Mouse (Mus musculus): ENCODE data around the gene Mios. TPM values are rescaled to one million over a fixed set of nuclear protein-coding genes. Genes with fewer than 3 reads are reported as not detected.

Gene Mios
- total and polyA plus RNA-seq, 3 experiments: 11.4 to 15.1 TPM; not detected in 1

- TF ChIP-seq RCOR1 (IDR thresholded peaks at IDR 0.05; ENCODE audit: low read depth, low read length) (no peak), TCF12 (IDR thresholded peaks at IDR 0.05; ENCODE audit: low read depth, low read length) (no peak), USF1 (IDR thresholded peaks at IDR 0.05; ENCODE audit: low read depth, low read length) (no peak)
Observed at GRCm38 (mm10) chr6:8188599-8189233, 20.3 kb upstream of the Mios start (continued).

- Histone ChIP-seq H3K4me3 (ENCODE audit: control insufficient read depth in 1 of 2, insufficient read depth in 1 of 2, low read depth in 2 of 2, low read length in 2 of 2) (no peak overlapping the region), H3K4me1 (ENCODE audit: control insufficient read depth in 1 of 2, insufficient read depth in 2 of 2, low read length in 2 of 2) (no peaks in the 10 kb centered on the region; a peak in 1 of 4 replicates), H3K9me3 (replicated peaks; ENCODE audit: insufficient read depth, low read length) (no peaks in the 10 kb centered on the region), H3K9ac (ENCODE audit: control insufficient read depth, low read depth, low read length, poor library complexity, severe bottlenecking) (no peak overlapping the region), H3K36me3 (ENCODE audit: control insufficient read depth in 1 of 2, insufficient read depth in 2 of 2, low read length in 2 of 2) (no peaks in the 10 kb centered on the region), H3K79me2 (ENCODE audit: control insufficient read depth, insufficient read depth, low read length, poor library complexity) (no peaks in the 10 kb centered on the region), H3K27ac (ENCODE audit: control insufficient read depth, low read depth, low read length) (no peak overlapping the region), H3K27me3 (ENCODE audit: control insufficient read depth in 1 of 2, insufficient read depth in 2 of 2, low read length in 2 of 2) (peaks cover 0 to 1% of the 10 kb centered on the region in 2 experiments; a peak in 1 of 4 replicates)
- no peak for DNase-seq (ENCODE audit: low read depth, low spot score)
- TF ChIP-seq CHD1 (IDR thresholded peaks at IDR 0.05; ENCODE audit: low read depth, low read length) (no peak), USF2 (IDR thresholded peaks at IDR 0.05; ENCODE audit: borderline replicate concordance in 1 of 2, insufficient read depth in 1 of 2, low read depth in 1 of 2, low read length in 2 of 2) (no peak), ZNF384 (IDR thresholded peaks at IDR 0.05; ENCODE audit: low read depth, low read length) (no peak), SIN3A (IDR thresholded peaks at IDR 0.05; ENCODE audit: low read length) (no peak)
Observed at GRCm38 (mm10) chr6:8189917-8190316, 19.1 kb upstream of the Mios start.

- Histone ChIP-seq H3K79me2 (ENCODE audit: control insufficient read depth, insufficient read depth, low read length, poor library complexity) (no peaks in the 10 kb centered on the region), H3K27ac (ENCODE audit: control insufficient read depth, low read depth, low read length) (no peak within 1 kb of the TSS), H3K9me3 (replicated peaks; ENCODE audit: insufficient read depth, low read length) (no peaks in the 10 kb centered on the region), H3K4me3 (ENCODE audit: control insufficient read depth in 1 of 2, insufficient read depth in 1 of 2, low read depth in 2 of 2, low read length in 2 of 2) (no peak within 1 kb of the TSS), H3K27me3 (ENCODE audit: control insufficient read depth in 1 of 2, insufficient read depth in 2 of 2, low read length in 2 of 2) (peaks cover 0 to 1% of the 10 kb centered on the region in 2 experiments; a peak in 1 of 4 replicates), H3K36me3 (ENCODE audit: control insufficient read depth in 1 of 2, insufficient read depth in 2 of 2, low read length in 2 of 2) (no peaks in the 10 kb centered on the region), H3K9ac (ENCODE audit: control insufficient read depth, low read depth, low read length, poor library complexity, severe bottlenecking) (no peak within 1 kb of the TSS), H3K4me1 (ENCODE audit: control insufficient read depth in 1 of 2, insufficient read depth in 2 of 2, low read length in 2 of 2) (no peaks in the 10 kb centered on the region; a peak in 1 of 4 replicates)
- TF ChIP-seq E2F4 (IDR thresholded peaks at IDR 0.05; ENCODE audit: borderline replicate concordance, low read depth, low read length): no peak
- no peak for TF ChIP-seq TBP (IDR thresholded peaks at IDR 0.05; ENCODE audit: low read depth, low read length)
- TF ChIP-seq NELFE (IDR thresholded peaks at IDR 0.05; ENCODE audit: low read depth, low read length): no peak
- no peak for TF ChIP-seq ZC3H11A (IDR thresholded peaks at IDR 0.05; ENCODE audit: low read depth, low read length)
- no peak for TF ChIP-seq MAFK (IDR thresholded peaks at IDR 0.05; ENCODE audit: borderline replicate concordance, low read depth, low read length)
- TF ChIP-seq USF1 (IDR thresholded peaks at IDR 0.05; ENCODE audit: low read depth, low read length): no peak
- no peak for TF ChIP-seq TCF12 (IDR thresholded peaks at IDR 0.05; ENCODE audit: low read depth, low read length)
- no peak for DNase-seq (ENCODE audit: low read depth, low spot score)
Observed at GRCm38 (mm10) chr6:8192517-8192916, 16.5 kb upstream of the Mios start, which contains the start of gene Col28a1. Gene Col28a1 (minus strand): TSS chr6:8192617.
